Mouse (Mus musculus): ENCODE data around the gene Gpsm1. TPM values are rescaled to one million over a fixed set of nuclear protein-coding genes. Genes with fewer than 3 reads are reported as not detected.

The Gpsm1 gene
- polyA plus RNA-seq, 1 experiment from 2014 or later: 92.0 TPM

GRCm38 (mm10) chr2:26342609-26343490, 27.5 kb downstream of the Gpsm1 start:
- Histone ChIP-seq H3K27me3 (ENCODE audit: control insufficient read depth, insufficient read depth, low read length) (no peaks in the 10 kb centered on the region), H3K4me2 (ENCODE audit: low read depth, low read length) (no peak overlapping the region), H3K4me1 (ENCODE audit: control insufficient read depth, insufficient read depth, low read length) (no peaks in the 10 kb centered on the region), H3K9ac (replicated peaks; ENCODE audit: low read depth, low read length) (no peak overlapping the region), H3K27ac (ENCODE audit: low read depth, low read length) (no peak overlapping the region), H3K36me3 (ENCODE audit: control insufficient read depth, insufficient read depth, low read length) (peaks cover 82% of the 10 kb centered on the region), H3K9me3 (ENCODE audit: control insufficient read depth, low read length) (no peaks in the 10 kb centered on the region), H3K4me3 (ENCODE audit: low read depth, low read length) (no peak overlapping the region)
- WGBS: 74% methylated on average over 11 of the region's 11 CpGs
- ATAC-seq (ENCODE audit: low read depth): no peak

GRCm38 (mm10) chr2:26348241-26348640, 32.9 kb downstream of the Gpsm1 start:
- peaks cover 49% of the 10 kb centered on the region for H3K36me3 ChIP-seq (ENCODE audit: control insufficient read depth, insufficient read depth, low read length)
- H3K27ac ChIP-seq (ENCODE audit: low read depth, low read length): no peak overlapping the region
- no peak overlapping the region for H3K4me3 ChIP-seq (ENCODE audit: low read depth, low read length)
- H3K9ac ChIP-seq (replicated peaks; ENCODE audit: low read depth, low read length): no peak overlapping the region
- 71% methylated on average over 6 of the region's 6 CpGs for WGBS
- no peak for ATAC-seq (ENCODE audit: low read depth)
- no peak overlapping the region for H3K4me2 ChIP-seq (ENCODE audit: low read depth, low read length)
- no peaks in the 10 kb centered on the region for H3K27me3 ChIP-seq (ENCODE audit: control insufficient read depth, insufficient read depth, low read length)
- H3K4me1 ChIP-seq (ENCODE audit: control insufficient read depth, insufficient read depth, low read length): peaks cover 16% of the 10 kb centered on the region
- no peaks in the 10 kb centered on the region for H3K9me3 ChIP-seq (ENCODE audit: control insufficient read depth, low read length)

DNA sequence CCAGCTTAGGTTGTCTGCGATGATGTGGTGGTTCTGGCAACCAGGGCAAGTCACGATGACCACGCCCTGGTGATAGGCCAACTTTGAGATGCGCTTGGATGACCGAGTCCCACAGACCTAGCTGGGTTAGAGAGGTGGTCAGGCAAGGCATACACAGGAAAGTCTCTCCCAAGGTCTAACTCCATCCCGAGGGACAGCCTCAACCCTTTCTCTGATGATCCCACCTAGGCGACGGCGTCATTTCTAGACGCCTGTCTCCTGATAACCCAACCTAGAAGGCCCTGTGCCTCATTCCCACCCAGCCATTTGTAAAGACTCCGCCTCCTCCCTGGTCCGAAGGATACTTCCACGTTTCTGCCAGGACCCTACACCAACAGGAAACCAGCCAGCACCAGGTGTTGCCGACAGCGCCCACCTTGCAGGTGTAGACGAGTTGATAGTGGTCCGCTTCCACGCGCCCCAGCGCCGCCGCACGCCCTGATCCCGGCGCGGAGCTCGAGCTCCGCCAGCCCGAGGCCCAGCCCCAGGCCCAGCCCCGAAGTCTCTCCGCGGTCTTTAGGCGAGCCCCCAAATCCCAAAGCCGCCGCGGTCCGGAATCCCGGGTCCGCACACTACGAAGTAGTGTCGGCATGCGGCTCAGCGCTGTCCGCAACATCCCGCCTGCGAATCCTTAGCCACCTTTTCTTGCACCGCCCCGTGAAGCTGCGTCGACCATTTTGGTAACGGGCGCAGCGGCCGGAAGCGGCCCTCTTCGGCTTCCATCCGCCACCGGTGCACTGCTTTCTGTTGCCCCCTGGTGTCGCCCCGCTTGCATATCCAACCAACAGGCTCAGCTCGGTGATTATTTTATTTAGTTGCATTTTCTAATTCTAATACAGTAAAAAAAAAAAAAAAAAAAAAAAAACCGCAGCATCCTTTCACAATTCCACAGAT, 36.3 kb downstream of the Gpsm1 start, which contains the start of gene Dnlz:
Gene Dnlz (minus strand): TSS at position 753 of the 933 bp plus-strand sequence.
- Histone ChIP-seq H3K36me3 (ENCODE audit: control insufficient read depth, insufficient read depth, low read length) (peaks cover 19% of the 10 kb centered on the region; the same call in 1 of the 2 replicates), H3K9ac (replicated peaks; ENCODE audit: low read depth, low read length) (peak within 1 kb of the TSS; percentile 96), H3K9me3 (ENCODE audit: control insufficient read depth, low read length) (no peaks in the 10 kb centered on the region), H3K4me2 (ENCODE audit: low read depth, low read length) (peak within 1 kb of the TSS; percentile 95), H3K4me1 (ENCODE audit: control insufficient read depth, insufficient read depth, low read length) (peaks cover 22% of the 10 kb centered on the region), H3K4me3 (ENCODE audit: low read depth, low read length) (peak within 1 kb of the TSS; percentile 76), H3K27me3 (ENCODE audit: control insufficient read depth, insufficient read depth, low read length) (no peaks in the 10 kb centered on the region), H3K27ac (ENCODE audit: low read depth, low read length) (peak within 1 kb of the TSS; percentile 84)
- 2% methylated on average over 62 of the region's 62 CpGs for WGBS
- peak; percentile 83 for ATAC-seq (ENCODE audit: low read depth)

GRCm38 (mm10) chr2:26352291-26352910, 37.1 kb downstream of the Gpsm1 start:
- Histone ChIP-seq H3K4me2 (ENCODE audit: low read depth, low read length) (peak overlapping the region; percentile 95), H3K27me3 (ENCODE audit: control insufficient read depth, insufficient read depth, low read length) (no peaks in the 10 kb centered on the region), H3K27ac (ENCODE audit: low read depth, low read length) (peak overlapping the region; percentile 84), H3K9me3 (ENCODE audit: control insufficient read depth, low read length) (no peaks in the 10 kb centered on the region), H3K36me3 (ENCODE audit: control insufficient read depth, insufficient read depth, low read length) (peaks cover 11% of the 10 kb centered on the region; the same call in 1 of the 2 replicates), H3K4me3 (ENCODE audit: low read depth, low read length) (peak overlapping the region; percentile 76), H3K9ac (replicated peaks; ENCODE audit: low read depth, low read length) (peak overlapping the region; percentile 96), H3K4me1 (ENCODE audit: control insufficient read depth, insufficient read depth, low read length) (peaks cover 22% of the 10 kb centered on the region)
- 2% methylated on average over 36 of the region's 36 CpGs for WGBS
- ATAC-seq (ENCODE audit: low read depth): peak; percentile 39

- 87% methylated on average over 11 of the region's 11 CpGs for WGBS
- Histone ChIP-seq H3K27ac (ENCODE audit: low read depth, low read length) (no peak overlapping the region), H3K9me3 (ENCODE audit: control insufficient read depth, low read length) (no peaks in the 10 kb centered on the region), H3K27me3 (ENCODE audit: control insufficient read depth, insufficient read depth, low read length) (no peaks in the 10 kb centered on the region), H3K36me3 (ENCODE audit: control insufficient read depth, insufficient read depth, low read length) (0 out of 2 replicates have a peak, but pooled peaks cover 9% of the 10 kb centered on the region), H3K4me1 (ENCODE audit: control insufficient read depth, insufficient read depth, low read length) (peaks cover 22% of the 10 kb centered on the region), H3K9ac (replicated peaks; ENCODE audit: low read depth, low read length) (peak overlapping the region; percentile 96), H3K4me2 (ENCODE audit: low read depth, low read length) (peak overlapping the region; percentile 95), H3K4me3 (ENCODE audit: low read depth, low read length) (peak overlapping the region; percentile 76)
- ATAC-seq (ENCODE audit: low read depth): no peak
Measured at GRCm38 (mm10) chr2:26353066-26353980, 38.0 kb downstream of the Gpsm1 start.

- H3K27me3 ChIP-seq (ENCODE audit: control insufficient read depth, insufficient read depth, low read length): no peaks in the 10 kb centered on the region
- no peaks in the 10 kb centered on the region for H3K9me3 ChIP-seq (ENCODE audit: control insufficient read depth, low read length)
- H3K4me1 ChIP-seq (ENCODE audit: control insufficient read depth, insufficient read depth, low read length): peaks cover 22% of the 10 kb centered on the region
- H3K4me2 ChIP-seq (ENCODE audit: low read depth, low read length): no peak overlapping the region
- no peaks in the 10 kb centered on the region for H3K36me3 ChIP-seq (ENCODE audit: control insufficient read depth, insufficient read depth, low read length)
- no peak overlapping the region for H3K9ac ChIP-seq (replicated peaks; ENCODE audit: low read depth, low read length)
- no peak for ATAC-seq (ENCODE audit: low read depth)
- H3K4me3 ChIP-seq (ENCODE audit: low read depth, low read length): no peak overlapping the region
- 94% methylated on average over 4 of the region's 4 CpGs for WGBS
- no peak overlapping the region for H3K27ac ChIP-seq (ENCODE audit: low read depth, low read length)
Measured at GRCm38 (mm10) chr2:26354401-26354800, 39.1 kb downstream of the Gpsm1 start.

- no peak overlapping the region for H3K27ac ChIP-seq (ENCODE audit: low read depth, low read length)
- WGBS: 87% methylated on average over 4 of the region's 4 CpGs
- ATAC-seq (ENCODE audit: low read depth): no peak
- no peaks in the 10 kb centered on the region for H3K9me3 ChIP-seq (ENCODE audit: control insufficient read depth, low read length)
- H3K9ac ChIP-seq (replicated peaks; ENCODE audit: low read depth, low read length): no peak overlapping the region
- peaks cover 13% of the 10 kb centered on the region for H3K4me1 ChIP-seq (ENCODE audit: control insufficient read depth, insufficient read depth, low read length)
- H3K27me3 ChIP-seq (ENCODE audit: control insufficient read depth, insufficient read depth, low read length): no peaks in the 10 kb centered on the region
- H3K36me3 ChIP-seq (ENCODE audit: control insufficient read depth, insufficient read depth, low read length): no peaks in the 10 kb centered on the region
- no peak overlapping the region for H3K4me2 ChIP-seq (ENCODE audit: low read depth, low read length)
- H3K4me3 ChIP-seq (ENCODE audit: low read depth, low read length): no peak overlapping the region
Measured at GRCm38 (mm10) chr2:26356231-26356630, 40.9 kb downstream of the Gpsm1 start.

- no peak overlapping the region for H3K27ac ChIP-seq (ENCODE audit: low read depth, low read length)
- H3K4me1 ChIP-seq (ENCODE audit: control insufficient read depth, insufficient read depth, low read length): peaks cover 12% of the 10 kb centered on the region
- no peak overlapping the region for H3K4me3 ChIP-seq (ENCODE audit: low read depth, low read length)
- no peaks in the 10 kb centered on the region for H3K36me3 ChIP-seq (ENCODE audit: control insufficient read depth, insufficient read depth, low read length)
- ATAC-seq (ENCODE audit: low read depth): no peak
- 80% methylated on average over 7 of the region's 7 CpGs for WGBS
- no peaks in the 10 kb centered on the region for H3K9me3 ChIP-seq (ENCODE audit: control insufficient read depth, low read length)
- H3K4me2 ChIP-seq (ENCODE audit: low read depth, low read length): no peak overlapping the region
- H3K27me3 ChIP-seq (ENCODE audit: control insufficient read depth, insufficient read depth, low read length): no peaks in the 10 kb centered on the region
- no peak overlapping the region for H3K9ac ChIP-seq (replicated peaks; ENCODE audit: low read depth, low read length)
Measured at GRCm38 (mm10) chr2:26356678-26357077, 41.4 kb downstream of the Gpsm1 start.
